Mouse (Mus musculus) cerebellum, adult 18-20 months (tissue): ENCODE measurements around the gene Pim3.

Experiments
- DNase-seq, 2 experiments: peaks; one replicate each; pipeline ENCODE4 v3.0.0; 2021

Gene Pim3

GRCm38 (mm10) chr15:88837199-88837932 lies 24.6 kb upstream of the Pim3 start:
- DNase-seq: no peak

- no peak for DNase-seq
Measured at GRCm38 (mm10) chr15:88837977-88838376, 24.0 kb upstream of the Pim3 start.

DNA sequence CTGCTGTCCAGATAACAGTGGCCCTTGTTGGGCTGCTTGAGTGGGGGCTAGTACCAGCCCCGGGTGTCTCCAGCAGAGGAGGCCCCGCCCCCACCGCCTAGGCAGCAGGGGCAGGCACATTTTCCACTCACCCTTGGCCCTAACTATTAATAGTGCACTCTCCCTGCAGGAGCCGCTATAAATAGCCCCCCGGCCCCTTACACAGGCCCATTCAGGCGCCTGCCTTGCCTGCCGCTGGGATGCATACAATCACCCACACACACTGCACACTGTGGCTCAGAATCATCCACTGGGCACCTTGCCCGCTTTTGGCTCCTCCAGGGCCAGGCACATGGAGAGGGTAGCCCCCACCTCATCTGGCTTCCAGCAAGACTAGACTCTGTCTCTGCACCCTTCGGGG lies 22.7 kb upstream of the Pim3 start:
- peak; percentile 52 to 56 for DNase-seq

DNA sequence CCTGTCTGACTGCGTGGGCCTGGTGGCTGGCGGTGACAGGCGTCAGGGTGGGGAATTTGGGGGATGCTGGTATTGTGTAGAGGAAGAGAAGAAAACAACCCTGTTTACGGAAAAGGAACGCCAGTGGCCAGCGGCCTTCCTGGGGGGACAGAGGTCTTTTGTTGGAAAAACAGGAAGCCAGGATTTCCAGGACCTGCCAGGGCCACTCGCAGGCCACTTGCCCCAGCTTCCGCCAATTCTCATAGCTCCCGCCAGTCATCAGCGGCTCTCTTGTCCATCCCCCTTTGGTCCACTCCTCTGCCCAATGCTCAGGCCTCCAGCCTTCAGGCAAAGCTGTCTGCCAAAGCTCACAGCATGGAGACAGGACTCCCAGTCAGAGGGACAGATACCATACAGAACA lies 21.9 kb upstream of the Pim3 start:
- peak; percentile 53 to 61 for DNase-seq

DNA sequence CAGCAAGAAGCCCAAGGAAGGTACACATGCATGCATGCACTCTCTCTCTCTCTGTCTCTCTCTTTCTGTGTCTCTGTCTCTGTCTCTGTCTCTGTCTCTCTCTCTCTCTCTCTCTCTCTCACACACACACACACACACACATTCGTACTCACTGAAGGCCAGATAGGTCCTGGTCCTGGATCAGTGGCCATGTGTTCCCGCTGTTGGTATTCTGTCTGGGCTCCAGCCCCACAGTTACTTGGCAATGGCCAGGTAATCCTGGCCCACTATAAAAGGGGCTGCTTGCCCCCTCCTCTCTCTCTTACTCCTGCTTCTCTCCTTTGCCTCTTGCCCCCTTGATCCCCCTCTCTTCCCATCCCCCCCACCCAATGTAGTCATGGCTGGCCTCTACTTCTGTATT lies 20.8 kb upstream of the Pim3 start:
- no peak for DNase-seq

DNA sequence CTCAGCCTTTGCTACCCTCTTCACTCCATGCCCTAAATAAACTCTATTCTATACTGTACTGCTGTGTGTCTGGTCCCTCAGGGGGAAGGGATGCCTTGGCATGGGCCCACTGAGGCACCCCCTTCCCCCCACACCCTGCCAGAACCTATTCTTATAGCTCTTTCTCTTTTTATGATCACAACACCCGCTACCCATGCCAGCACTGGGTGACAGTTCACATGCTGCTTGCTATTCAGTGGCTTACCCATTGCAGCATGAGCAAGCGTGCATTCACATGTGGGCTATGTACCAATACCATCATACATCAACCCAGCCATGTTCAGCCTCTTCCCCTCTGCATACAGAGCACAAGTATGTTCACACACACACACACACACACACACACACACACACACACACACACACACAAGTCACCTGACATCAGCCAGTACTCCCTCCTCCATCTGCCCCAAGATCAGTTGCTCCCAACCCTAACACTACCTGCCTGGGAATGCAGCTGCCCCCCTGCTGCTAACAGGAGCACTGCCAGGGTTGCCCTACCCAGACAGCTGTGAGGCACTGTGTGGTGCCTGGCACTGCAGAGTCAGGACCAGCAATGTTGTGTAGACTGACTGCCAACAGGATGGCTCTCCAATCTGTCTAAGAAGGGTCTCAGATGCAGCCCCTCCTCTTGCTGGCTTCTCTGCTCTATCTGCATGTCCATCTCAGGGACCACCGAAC lies 20.2 kb upstream of the Pim3 start:
- peak; percentile 82 to 83 for DNase-seq

GRCm38 (mm10) chr15:88842300-88842673 lies 19.7 kb upstream of the Pim3 start:
- peak in 1 of 2 experiments; percentile 16 for DNase-seq

DNA sequence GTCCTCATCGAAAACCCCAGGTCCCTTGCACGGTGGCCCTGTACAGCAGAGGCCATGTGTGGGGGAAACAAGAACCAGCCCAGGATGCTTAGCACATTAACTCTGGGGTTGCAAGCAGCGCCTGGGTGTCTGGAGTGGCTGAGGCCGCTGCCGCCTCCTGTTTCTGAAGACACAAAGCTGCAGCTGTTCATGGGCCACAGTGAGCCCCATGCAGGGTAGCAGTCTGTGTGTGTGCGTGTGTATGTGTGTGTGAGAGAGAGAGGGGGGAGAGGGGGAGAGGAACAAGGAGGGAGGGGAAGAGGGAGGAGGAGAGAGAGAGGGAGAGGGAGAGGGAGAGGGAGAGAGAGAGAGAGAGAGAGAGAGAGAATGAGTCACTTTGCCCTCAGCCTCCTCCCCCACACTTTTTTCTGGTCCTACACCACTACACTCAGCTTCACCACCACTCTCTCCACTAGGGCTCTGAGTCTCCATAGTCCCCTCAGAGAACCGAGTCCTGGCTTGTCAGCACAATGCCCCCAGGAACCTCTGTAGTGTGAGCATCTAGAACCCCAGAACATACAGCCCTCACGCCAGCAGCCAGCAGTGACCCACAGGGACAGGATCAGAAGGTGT lies 18.4 kb upstream of the Pim3 start:
- peak in 1 of 2 experiments; percentile 16 for DNase-seq

DNA sequence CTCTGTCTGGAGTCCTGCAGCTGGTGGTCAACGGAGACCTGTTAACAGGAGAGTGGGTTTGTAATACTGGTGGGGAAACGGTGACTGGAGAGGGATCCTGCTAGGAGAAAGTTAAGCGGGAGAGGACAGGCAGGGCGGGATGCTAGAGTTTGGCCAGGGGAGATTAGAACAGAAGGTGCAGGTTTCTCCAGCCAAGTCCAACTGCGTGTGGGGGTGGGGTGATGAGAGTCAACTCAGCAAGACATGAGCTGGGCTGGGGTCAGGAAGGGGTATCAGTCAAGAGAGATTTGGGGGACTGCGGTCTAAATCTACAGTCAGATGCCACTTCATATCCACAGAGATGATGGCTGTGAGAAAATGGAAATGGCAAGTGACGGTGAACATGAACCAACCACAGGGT lies 17.0 kb upstream of the Pim3 start:
- peak in 1 of 2 experiments; percentile 39 for DNase-seq

DNA sequence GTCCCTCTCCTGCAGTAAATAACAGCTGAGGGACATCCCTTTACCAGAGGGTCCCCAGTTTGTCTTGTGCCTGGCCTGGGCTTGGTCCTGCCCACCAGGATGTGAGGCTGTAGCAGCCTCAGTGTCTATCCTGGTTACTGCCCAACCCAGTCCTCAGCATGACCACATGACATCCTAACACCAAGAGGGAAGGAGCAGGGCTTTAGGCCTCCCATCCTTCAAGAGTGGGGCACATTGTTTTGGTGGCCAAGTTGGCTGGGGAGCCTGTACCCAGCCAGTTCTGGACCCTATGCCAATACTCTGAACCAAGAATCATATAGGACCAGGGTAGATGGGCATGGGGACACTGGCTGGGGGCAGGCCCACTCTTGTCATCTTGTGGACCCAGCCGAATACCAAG lies 13.3 kb upstream of the Pim3 start:
- no peak for DNase-seq

DNA sequence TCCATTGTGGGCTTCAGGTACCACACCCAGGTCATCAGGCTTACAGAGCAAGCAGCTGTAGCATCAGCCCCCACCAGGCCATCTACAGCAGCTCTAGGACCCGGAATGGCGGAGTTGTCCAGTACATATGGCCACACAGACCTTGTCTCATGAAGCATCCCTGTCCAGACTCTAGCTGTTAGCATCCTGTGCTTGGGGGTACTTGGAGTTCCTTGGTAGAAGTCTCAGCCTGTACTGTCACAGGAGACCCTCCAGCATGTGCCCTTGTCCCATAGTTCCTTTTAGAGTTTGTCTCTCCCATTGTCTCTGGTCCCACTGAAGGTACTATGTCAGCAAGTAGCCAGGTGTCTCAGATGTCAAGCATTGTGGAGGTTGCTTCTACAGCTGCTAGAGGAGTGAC lies 12.4 kb upstream of the Pim3 start:
- no peak for DNase-seq

DNA sequence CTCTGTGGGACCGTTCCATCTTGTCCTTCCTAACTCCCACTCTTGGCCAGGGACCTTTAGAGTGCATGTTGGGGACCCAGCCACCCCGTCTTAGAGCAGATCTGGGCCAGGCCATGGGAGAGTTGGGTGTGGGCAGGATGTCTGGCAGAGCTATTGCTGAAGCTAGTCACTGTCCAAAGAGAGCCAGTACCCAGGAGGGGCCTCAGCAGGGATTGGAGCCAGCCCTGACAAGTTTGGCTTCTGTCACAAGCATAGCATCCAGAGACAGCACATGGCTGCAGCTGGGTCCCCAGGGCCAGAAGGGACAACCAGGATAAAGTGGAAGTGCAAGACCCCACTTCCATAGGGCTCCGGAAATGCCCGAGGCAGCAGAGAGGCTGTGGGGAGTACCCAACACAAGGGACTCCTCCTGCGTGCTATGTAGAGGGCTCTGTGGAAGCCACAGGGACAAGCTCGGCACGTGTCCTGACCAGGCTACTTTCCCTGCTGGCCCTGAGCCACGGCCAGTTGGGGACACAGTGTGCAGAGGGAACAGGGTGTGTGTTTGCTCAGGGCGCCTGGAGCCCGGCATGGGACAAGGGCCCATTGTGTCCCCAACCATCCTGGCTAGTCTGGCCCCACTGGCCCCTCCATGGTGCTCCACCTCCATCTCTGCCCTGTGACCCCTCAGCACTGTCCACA lies 11.7 kb upstream of the Pim3 start:
- DNase-seq: peak; percentile 89 to 92

- DNase-seq: peak in 1 of 2 experiments; percentile 26
Measured at GRCm38 (mm10) chr15:88851076-88851475, 10.9 kb upstream of the Pim3 start.

GRCm38 (mm10) chr15:88851507-88852149 lies 10.4 kb upstream of the Pim3 start:
- DNase-seq: peak in 1 of 2 experiments; percentile 40

- DNase-seq: peak in 1 of 2 experiments; percentile 16
Measured at GRCm38 (mm10) chr15:88853106-88853505, 8.9 kb upstream of the Pim3 start.

DNA sequence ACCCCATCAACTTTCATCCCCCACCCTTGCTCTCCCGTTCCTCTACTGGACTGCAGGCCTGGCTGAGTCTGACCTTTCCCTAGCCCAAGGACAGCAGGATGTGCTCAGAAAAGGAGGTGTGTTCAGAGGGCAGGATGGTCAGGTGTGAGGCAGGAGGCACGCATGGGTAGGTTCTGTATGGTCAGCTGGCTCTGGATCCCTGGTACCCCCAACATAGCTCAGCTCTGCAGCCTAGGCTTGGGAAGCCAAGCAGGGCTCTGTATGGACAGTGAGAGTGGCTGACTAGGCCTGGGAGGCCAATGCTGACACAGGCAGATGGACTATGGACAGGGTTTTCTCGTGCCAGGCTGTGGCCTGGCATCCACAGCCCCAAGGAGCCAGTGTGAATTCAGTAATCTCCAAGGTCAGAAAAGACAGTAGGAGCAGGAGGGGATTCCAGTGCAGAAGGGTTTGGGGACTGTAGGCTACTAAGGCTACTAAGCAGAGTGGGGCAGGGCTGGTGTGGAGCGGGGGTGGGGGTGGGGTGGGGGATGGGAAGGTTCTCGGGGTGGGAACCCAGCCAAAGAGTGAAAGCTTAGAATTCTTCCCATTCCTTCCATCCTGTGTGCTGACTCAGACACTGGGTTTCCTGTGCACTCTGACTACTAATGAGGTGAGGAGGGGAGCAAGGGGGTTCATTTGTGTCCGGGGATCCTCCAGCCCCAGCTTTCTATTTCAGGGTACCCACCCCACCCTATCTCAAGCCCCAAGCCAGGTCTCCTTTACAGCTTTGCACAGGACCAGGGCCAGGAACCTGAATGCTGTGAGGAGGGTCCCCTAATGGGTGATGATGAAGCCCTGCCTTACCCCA lies 7.6 kb upstream of the Pim3 start:
- peak; percentile 61 to 62 for DNase-seq

DNA sequence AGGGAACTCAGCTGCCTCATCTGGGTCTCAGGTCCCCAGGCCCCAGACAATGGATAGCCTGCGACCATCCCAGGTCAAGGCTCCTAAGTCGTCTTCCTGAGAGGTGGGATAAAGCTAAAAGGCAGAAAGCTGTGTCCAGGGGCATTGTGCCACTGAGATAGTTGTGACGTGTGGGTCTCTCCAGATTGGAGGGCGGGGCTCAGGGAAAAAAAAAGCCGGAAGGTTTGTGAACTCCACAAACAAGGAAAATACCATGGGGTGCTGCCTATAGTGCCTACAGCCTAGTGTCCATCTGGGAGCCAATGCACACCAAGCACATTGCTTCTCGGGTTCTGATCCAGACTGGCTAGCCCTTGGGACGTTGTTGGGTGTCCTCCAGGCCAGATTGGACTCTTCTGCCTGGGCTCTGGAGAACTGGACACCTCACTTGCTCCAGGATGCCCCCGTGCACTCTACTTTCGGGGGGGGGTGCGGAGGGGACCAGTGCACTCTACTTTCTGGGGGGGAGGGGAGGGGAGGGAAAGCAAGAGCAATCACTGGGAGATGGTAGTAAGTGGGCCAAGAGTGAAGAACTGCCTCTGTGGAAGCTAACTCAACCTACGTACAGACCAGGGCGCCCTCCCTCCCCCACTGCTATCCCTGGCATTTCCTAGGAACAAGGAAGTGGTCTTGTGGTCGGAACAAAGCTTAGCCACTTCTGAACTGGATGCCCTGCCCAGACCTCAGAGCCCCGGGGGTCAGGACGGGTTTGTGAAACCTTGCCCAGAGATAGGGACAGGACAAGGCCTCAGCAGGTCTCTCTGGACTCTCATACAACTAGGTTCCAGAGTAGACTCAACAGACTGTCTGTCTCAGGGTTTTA lies 6.8 kb upstream of the Pim3 start:
- peak in 1 of 2 experiments; percentile 16 for DNase-seq

DNA sequence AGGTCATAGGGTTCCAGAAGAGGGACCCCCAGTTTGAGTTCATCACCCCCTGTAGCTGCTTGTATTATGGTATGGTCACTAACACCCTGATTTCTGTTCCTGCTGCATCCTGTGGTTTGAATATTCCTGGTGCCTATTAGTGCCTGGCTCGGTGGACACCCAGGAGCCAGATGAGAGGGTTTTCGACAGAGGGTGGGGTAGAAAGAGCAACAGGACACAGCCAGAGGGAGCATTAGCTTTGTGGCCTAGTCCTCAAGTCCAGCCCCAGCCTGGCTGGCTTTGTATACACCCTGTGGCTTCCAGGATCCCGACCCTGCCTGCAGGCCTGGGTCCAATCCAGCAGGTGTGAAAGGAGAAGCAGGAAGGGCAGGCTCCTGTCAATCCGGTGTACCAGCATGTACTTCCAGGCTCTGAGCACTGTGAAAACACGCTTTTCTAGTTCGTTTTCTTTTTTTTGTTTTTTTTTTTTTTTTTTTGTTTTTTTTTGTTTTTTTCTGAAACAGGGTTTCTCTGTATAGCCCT lies 6.0 kb upstream of the Pim3 start:
- peak in 1 of 2 experiments; percentile 17 for DNase-seq

DNA sequence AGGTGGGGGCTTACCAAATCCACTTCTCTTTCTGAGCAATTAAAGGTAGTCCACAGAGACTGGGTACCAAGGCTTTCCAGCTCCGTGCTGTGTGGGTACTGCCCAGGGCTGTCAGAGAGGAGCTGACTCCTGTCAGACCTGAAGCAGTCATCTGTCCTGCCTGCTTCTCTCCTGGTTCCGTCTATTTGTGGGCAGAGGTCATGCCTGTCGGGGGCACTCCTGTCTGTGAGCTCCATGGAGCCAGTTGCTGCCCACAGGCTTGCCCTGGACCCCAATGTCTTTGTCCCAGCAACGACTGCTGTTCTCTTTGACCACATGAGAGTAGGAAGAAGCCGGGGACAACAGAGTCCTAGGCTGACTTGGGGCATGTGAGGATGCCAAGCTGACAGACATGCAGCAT lies 5.4 kb upstream of the Pim3 start:
- DNase-seq: no peak

DNA sequence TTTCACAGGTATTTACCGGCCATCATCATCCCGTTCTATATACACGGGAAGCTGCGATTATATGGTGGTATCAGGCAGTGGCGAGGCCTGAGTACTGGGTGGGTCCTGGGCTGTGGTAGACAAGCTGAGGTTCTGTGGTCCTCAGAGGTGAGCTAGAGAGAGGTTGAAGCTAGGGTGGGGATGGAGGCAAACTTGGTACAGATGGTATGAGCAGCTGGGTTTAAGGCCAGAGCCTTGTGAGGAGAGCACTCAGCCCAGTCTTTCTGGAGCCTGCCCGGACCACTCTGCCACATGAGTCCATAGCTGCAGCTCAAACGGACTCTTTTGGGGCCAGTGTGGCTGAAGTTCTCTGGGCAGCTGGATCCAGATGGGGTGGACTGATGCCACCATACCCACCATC lies 4.6 kb upstream of the Pim3 start:
- no peak for DNase-seq

DNA sequence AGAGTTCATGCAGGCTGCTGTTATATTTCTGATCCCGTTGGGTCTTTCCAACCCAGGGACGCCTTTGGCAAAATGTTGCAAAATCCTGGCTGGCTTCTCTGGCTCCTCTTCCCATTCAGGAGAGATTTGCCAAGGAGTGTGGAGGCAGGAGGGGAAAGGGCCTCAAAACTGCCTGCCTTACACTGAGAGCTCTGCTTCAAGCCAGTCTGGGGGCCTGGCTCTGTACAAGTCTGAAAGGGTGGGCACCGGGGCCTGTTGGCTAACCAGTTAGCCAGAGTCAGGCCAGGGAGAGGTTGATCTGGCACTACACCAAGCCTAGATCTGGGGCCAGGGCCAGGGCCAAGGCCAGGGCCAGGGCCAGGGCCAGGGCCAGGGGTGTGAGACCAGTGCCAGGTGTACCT lies 3.8 kb upstream of the Pim3 start:
- DNase-seq: peak; percentile 68 to 73
